Mouse (Mus musculus) ES-E14 (cell line): Measurements from ENCODE around the gene Olfr15. TPM values are rescaled to one million over a fixed set of nuclear protein-coding genes. Genes with fewer than 3 reads are reported as not detected.

Experiments
- DNase-seq: peaks from one replicate; pipeline ENCODE4 v3.0.0-alpha.2; 2013; ENCODE audit warnings: low read depth, low spot score
- H3K27ac ChIP-seq: 2 replicates; pipeline ENCODE4 v1.5.1; 2012; ENCODE audit warnings: low read depth, mild to moderate bottlenecking, low read length, moderate library complexity, mixed read lengths; ENCODE audit not compliant: poor library complexity, insufficient read depth, severe bottlenecking
- H3K36me3 ChIP-seq: 2 replicates; pipeline ENCODE4 v1.6.1; 2012; ENCODE audit warnings: mild to moderate bottlenecking, low read length, moderate library complexity, mixed read lengths; ENCODE audit not compliant: control insufficient read depth, poor library complexity, insufficient read depth, severe bottlenecking
- H3K4me1 ChIP-seq, 2 experiments: fragments of 150-350 bp in 1 of 2; sonication (generic) in 1 of 2; 2 replicates each; pipeline ENCODE4 v1.6.1; 2012; ENCODE audit warnings: low read length in 2 of 2, mild to moderate bottlenecking in 1 of 2, mixed read lengths in 1 of 2; ENCODE audit not compliant: control insufficient read depth in 2 of 2, insufficient read depth in 2 of 2, poor library complexity in 1 of 2
- H3K4me3 ChIP-seq, 2 experiments: fragments of 150-350 bp in 1 of 2; sonication (generic) in 1 of 2; 2 replicates each; pipeline ENCODE4 v1.5.1; 2012; ENCODE audit warnings: low read length in 2 of 2, low read depth in 1 of 2, mild to moderate bottlenecking in 1 of 2, mixed read lengths in 1 of 2; ENCODE audit not compliant: insufficient read depth in 1 of 2, poor library complexity in 1 of 2, severe bottlenecking in 1 of 2
- H3K9ac ChIP-seq: 2 replicates; pipeline ENCODE4 v1.6.1; 2012; ENCODE audit warnings: low read depth, mild to moderate bottlenecking, low read length, mixed read lengths; ENCODE audit not compliant: poor library complexity, insufficient read depth, severe bottlenecking
- H3K9me3 ChIP-seq: fragments of 150-350 bp; sonication (generic); 2 replicates; pipeline ENCODE4 v1.6.1; 2012; ENCODE audit warnings: low read depth, mild to moderate bottlenecking, low read length; ENCODE audit not compliant: control insufficient read depth, insufficient read depth
- CHD2 ChIP-seq: IDR thresholded peaks from 2 replicates; pipeline ENCODE4 v1.6.1; 2014; ENCODE audit warnings: mild to moderate bottlenecking, low read depth, low read length, inconsistent platforms
- HCFC1 ChIP-seq: IDR thresholded peaks from 2 replicates; pipeline ENCODE4 v1.6.1; 2012; ENCODE audit warnings: low read length, inconsistent platforms, borderline replicate concordance; ENCODE audit not compliant: insufficient read depth
- MAFK ChIP-seq: IDR thresholded peaks from 2 replicates; pipeline ENCODE4 v1.6.1; 2014; ENCODE audit warnings: mild to moderate bottlenecking, low read depth, low read length, inconsistent platforms; ENCODE audit not compliant: insufficient read depth
- ZC3H11A ChIP-seq: IDR thresholded peaks from 2 replicates; pipeline ENCODE4 v1.6.1; 2012; ENCODE audit warnings: low read depth, mild to moderate bottlenecking, inconsistent platforms, low read length, borderline replicate concordance
- ZNF384 ChIP-seq: IDR thresholded peaks from 2 replicates; pipeline ENCODE4 v1.6.1; 2012; ENCODE audit warnings: low read depth, low read length, inconsistent platforms
- in situ Hi-C, 2 experiments: fragments of 600-800 bp; cut with MboI; formaldehyde crosslinking; loops; one replicate each; pipeline ENCODE4 v1.15.1; 2025; ENCODE audit warnings: low sequenced_read_pairs in 2 of 2, inconsistent platforms in 1 of 2; ENCODE audit not compliant: unreplicated experiment in 2 of 2
- total RNA-seq: library from RNA; depleted of rRNA; stranded (reverse); fragments of 300-350 nt; gene quantifications from 2 replicates; pipeline ENCODE4 v1.2.3, GENCODE M21; 2012; rRNA removed

The Olfr15 gene
- total RNA-seq, 1 experiment, result not detected

DNA sequence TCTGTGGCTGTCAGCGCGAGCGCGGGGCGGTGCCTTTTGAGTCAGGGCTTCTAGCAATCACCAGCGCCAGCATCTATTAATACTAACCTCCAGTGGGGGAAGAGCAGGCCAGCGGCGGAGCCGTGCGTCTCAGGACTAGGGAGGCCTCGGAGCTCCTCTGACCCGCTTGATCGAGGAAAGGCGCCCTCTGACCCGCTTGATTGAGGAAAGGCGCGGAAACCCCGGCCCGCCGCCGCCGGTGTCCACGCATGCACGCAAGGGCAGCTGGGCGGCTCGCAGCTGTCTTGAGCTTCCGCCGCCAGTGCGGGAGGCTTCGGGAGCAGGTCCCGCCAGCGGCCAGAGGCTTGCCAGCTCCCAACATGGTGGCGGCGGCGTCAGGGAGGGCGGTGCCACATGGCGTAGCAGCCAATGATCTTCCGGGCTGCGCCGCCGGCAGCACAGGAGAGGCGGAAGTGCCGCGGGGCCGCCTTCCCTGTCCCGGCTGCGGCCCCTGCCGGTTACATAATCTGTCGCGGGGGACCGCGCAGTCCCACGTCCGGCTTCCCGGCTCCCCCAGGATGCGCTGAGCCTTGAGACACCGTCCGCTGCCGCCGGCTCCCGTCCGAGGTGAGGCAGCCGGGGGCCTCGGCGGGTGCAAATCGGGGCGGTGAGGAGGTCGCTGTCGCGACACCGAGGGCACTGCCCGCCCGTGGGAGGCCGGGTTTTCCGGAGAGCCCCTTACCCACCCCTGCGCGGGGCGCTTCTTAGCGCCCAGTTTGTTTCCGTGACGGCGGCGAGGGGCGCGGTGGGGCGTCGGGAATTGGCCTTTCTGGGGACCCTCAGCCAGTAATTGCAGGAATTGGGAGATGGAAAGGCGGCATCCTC lies 53.8 kb downstream of the Olfr15 start, which contains the start of the genes Zfp597 and Gm20695:
Gene Zfp597, minus strand, starts transcription at position 361 of the 864 bp plus-strand sequence.
Gene Gm20695, plus strand, starts transcription at position 448 of the 864 bp plus-strand sequence.
- H3K27ac ChIP-seq, result no peak within 1 kb of the TSS
- TF ChIP-seq HCFC1 (peak; percentile 92), CHD2 (0 out of 2 replicates have a peak, but pooled peaks have one; percentile 40), ZC3H11A (no peak), MAFK (no peak), ZNF384 (no peak)
- in situ Hi-C loops, result no loop called here
- no peaks in the 10 kb centered on the region; the same call in 1 of the 2 replicates for H3K36me3 ChIP-seq
- peak within 1 kb of the TSS; percentile 94 for H3K9ac ChIP-seq
- no peaks in the 10 kb centered on the region for H3K4me1 ChIP-seq
- DNase-seq, result peak; percentile 85
- H3K9me3 ChIP-seq, result no peaks in the 10 kb centered on the region
- peak within 1 kb of the TSS; percentile 95 to 98 for H3K4me3 ChIP-seq

DNA sequence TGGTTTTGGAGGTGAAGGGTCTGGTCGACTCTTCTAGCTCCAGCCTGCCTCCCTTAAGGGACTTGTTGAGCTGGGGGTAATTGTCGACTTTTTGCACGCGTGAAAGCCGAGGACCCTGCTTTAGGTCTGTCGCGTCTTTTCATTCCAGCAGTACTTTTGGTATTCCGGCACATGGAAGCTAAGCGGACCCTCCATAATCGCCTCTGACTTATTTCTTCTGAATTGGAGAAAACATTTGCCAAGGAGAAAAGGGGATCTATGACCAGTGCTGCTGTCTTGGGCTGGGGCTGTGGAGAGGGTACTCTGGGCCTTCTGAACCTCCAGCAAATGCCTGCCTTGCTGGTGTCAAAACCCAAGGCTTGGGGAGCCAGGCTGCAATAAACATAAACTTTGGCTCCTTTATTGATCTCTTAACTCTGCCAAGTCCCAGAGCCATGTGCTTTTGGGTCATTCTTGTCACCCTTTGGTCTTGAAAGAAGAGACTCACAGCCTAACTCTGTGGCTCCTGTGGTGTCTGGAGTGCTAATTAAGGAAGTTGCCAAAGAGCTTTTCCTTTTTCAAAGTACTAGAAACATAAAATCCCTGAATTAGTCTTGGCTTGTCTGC lies 54.5 kb downstream of the Olfr15 start:
- H3K36me3 ChIP-seq, result no peaks in the 10 kb centered on the region
- H3K4me3 ChIP-seq, result peak overlapping the region; percentile 95 to 98
- in situ Hi-C loops, result no loop called here
- DNase-seq, result no peak
- 0 out of 4 replicates have a peak, but pooled peaks cover 0 to 2% of the 10 kb centered on the region in 2 experiments for H3K4me1 ChIP-seq
- H3K27ac ChIP-seq, result no peak overlapping the region
- peak overlapping the region; percentile 94 for H3K9ac ChIP-seq
- H3K9me3 ChIP-seq, result no peaks in the 10 kb centered on the region
- no peak for TF ChIP-seq ZNF384
- TF ChIP-seq HCFC1, result no peak
- no peak for TF ChIP-seq CHD2
- TF ChIP-seq MAFK, result no peak
- TF ChIP-seq ZC3H11A, result no peak

DNA sequence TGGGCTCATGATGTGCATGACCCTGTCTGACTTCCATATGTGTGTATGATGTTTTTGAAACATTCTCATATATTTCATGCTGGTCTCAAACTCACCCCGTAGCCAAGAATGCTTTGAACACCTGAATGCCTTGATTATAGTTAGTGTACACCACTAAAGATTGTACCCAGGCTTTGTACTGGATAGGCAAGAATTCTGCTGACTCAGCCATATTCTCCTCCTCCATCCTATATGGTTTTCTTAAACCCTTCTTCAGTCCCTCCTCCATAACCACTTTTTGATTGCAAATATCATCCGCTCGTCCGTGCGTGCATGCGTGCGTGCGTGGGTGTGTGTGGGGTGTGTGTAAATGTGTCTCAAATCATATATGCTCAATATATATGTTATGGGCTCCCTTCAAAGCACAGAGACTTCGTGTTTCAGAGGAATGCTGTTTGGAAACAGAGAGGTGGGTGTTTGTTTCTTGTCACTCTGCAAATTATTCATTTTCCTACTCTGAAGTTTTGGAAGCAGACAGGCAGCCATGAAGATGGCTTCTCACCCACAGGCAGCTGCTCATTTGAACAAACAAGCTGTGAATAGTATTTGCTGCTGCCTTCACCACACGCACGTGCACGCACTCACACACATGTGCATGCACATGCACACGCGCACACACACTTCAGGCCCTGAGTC lies 61.1 kb downstream of the Olfr15 start:
- in situ Hi-C loops, result no loop called here
- no peaks in the 10 kb centered on the region for H3K9me3 ChIP-seq
- TF ChIP-seq MAFK (peak; percentile 95), HCFC1 (no peak)

DNA sequence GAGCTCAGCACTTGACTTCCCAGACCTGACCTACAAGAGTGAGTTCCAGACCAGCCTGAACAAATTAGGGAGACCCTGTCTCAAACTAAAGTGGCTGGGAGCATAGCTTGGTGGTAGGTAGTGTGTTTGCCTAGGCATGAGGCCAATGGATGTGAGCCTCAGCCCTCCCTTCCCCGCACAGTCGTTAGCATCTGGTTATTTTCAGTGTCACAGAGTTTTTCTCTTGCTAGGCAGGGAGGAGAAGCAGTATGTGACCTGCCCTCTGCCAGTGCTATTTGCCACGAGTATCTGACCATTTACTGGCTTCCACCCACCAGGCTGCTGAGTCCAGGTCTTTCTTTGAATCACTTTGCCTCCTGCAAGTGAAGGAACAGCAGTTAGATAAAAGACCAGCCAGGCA lies 63.1 kb downstream of the Olfr15 start:
- H3K27ac ChIP-seq, result no peak overlapping the region
- no peak for TF ChIP-seq HCFC1
- no peak for TF ChIP-seq ZNF384
- no peak for TF ChIP-seq CHD2
- TF ChIP-seq MAFK, result no peak
- no peak for TF ChIP-seq ZC3H11A
- in situ Hi-C loops, result no loop called here

More for the DNA sequence above, 61.1 kb downstream of the Olfr15 start:
- no peak overlapping the region for H3K9ac ChIP-seq
- H3K27ac ChIP-seq, result no peak overlapping the region
- H3K36me3 ChIP-seq, result peaks cover 3% of the 10 kb centered on the region; the same call in 1 of the 2 replicates
- H3K4me3 ChIP-seq, result no peak overlapping the region
- no peak for DNase-seq
- H3K4me1 ChIP-seq, result peaks cover 0 to 4% of the 10 kb centered on the region in 2 experiments; a peak in 1 of 4 replicates

More for the DNA sequence above, 63.1 kb downstream of the Olfr15 start:
- H3K9me3 ChIP-seq, result no peaks in the 10 kb centered on the region
- no peak for DNase-seq
- H3K9ac ChIP-seq, result no peak overlapping the region
- H3K4me1 ChIP-seq, result peaks cover 0 to 4% of the 10 kb centered on the region in 2 experiments; a peak in 1 of 4 replicates
- peaks cover 6% of the 10 kb centered on the region; the same call in 1 of the 2 replicates for H3K36me3 ChIP-seq
- no peak overlapping the region for H3K4me3 ChIP-seq

Other genes starting within 250 kb of the Olfr15 start
- gene Olfr161, start 239.8 kb upstream of the Olfr15 start, total RNA-seq, result 0.09 and 0.42 TPM in 2 replicates
- not detected in 2 replicates for gene Mefv, start 112.8 kb upstream of the Olfr15 start, total RNA-seq
- 25.4 and 27.5 TPM in 2 replicates for gene Zfp263, start 86.8 kb upstream of the Olfr15 start, total RNA-seq
- gene Zfp174, start 16.4 kb downstream of the Olfr15 start, total RNA-seq, result 0.85 and 1.0 TPM in 2 replicates
- 16.8 and 17.4 TPM in 2 replicates for gene Naa60, start 41.5 kb downstream of the Olfr15 start, total RNA-seq
- 8.7 and 10.7 TPM in 2 replicates for gene Zfp597, start 53.7 kb downstream of the Olfr15 start, total RNA-seq
- gene Gm20695, start 53.8 kb downstream of the Olfr15 start, total RNA-seq, result 1.1 TPM in 1 of 2 replicates, not detected in the other
- 1.5 and 1.7 TPM in 2 replicates for gene 1700037C18Rik, start 77.8 kb downstream of the Olfr15 start, total RNA-seq
- gene Cluap1, start 77.9 kb downstream of the Olfr15 start, total RNA-seq, result 10.3 and 12.6 TPM in 2 replicates
- gene Nlrc3, start 145.8 kb downstream of the Olfr15 start, total RNA-seq, result 2.1 and 2.3 TPM in 2 replicates
- gene Slx4, start 172.9 kb downstream of the Olfr15 start, total RNA-seq, result 36.9 and 40.5 TPM in 2 replicates
- 1.0 and 1.1 TPM in 2 replicates for gene Dnase1, start 206.1 kb downstream of the Olfr15 start, total RNA-seq
- 157 and 174 TPM in 2 replicates for gene Trap1, start 246.9 kb downstream of the Olfr15 start, total RNA-seq